Mouse (Mus musculus) spleen, embryonic (tissue): ENCODE results near the gene Adam33.

Source experiments
- CTCF ChIA-PET: fragments of 350-600 bp; sonication (Branson Sonifier 250); formaldehyde crosslinking; loops from one replicate; lab custom pipeline; 2022; lab: Charles Lee

Gene Adam33

GRCm38 (mm10) chr2:131029065-131029935 lies 34.3 kb downstream of the Adam33 start:
- CTCF ChIA-PET, result no interaction called here

- CTCF ChIA-PET, result no interaction called here
Measured at GRCm38 (mm10) chr2:131026941-131027340, 36.7 kb downstream of the Adam33 start.

- CTCF ChIA-PET, result no interaction called here
Measured at GRCm38 (mm10) chr2:131025230-131025629, 38.4 kb downstream of the Adam33 start.

GRCm38 (mm10) chr2:131010566-131010965 lies 53.0 kb downstream of the Adam33 start:
- CTCF ChIA-PET, result interaction anchor here (0.7 kb wide), 1 partner anchor 1016 kb away, joined by 3 read pairs; no protein-coding TSS in a partner anchor

- CTCF ChIA-PET, result no interaction called here
Measured at GRCm38 (mm10) chr2:131009123-131009522, 54.5 kb downstream of the Adam33 start.
